Mouse (Mus musculus): ENCODE data around the gene Nudt10.
"Not testable (repeated sequence)": the region's sequence is repeated elsewhere in the genome, so short reads cannot be mapped to it uniquely, and the experiment has no call there.

Gene Nudt10

GRCm38 (mm10) chrX:6172823-6173640 is at the start of gene Nudt10:
Gene Nudt10 (minus strand): TSS chrX:6173015.
- DNase-seq = peak; percentile 8

- not testable (repeated sequence) for DNase-seq
Observed at GRCm38 (mm10) chrX:6172136-6172822, 536 bp downstream of the Nudt10 start.

- no peak for DNase-seq
Observed at GRCm38 (mm10) chrX:6171718-6172117, 1.1 kb downstream of the Nudt10 start.

All from thymus, postnatal 4 days (tissue).